Mouse (Mus musculus) forebrain, postnatal 0 days (tissue): Measurements from ENCODE around the gene Tmco4. TPM values are rescaled to one million over a fixed set of nuclear protein-coding genes. Genes with fewer than 3 reads are reported as not detected.
A peak's percentile ranks its signal among the peaks of the same experiment; 100 is the strongest.

Experiments
- ATAC-seq: fragments of 200-750 bp; cut with Nextera tagmentation; 2 replicates; pipeline ENCODE4 v1.8.0; 2017; ENCODE audit warnings: mild to moderate bottlenecking, moderate library complexity
- DNase-seq: peaks from one replicate; pipeline ENCODE4 v3.0.0-alpha.2; 2015
- H3K27ac ChIP-seq: fragments of 300-500 bp; sonication (generic); 2 replicates; pipeline ENCODE4 v1.5.1; 2014; ENCODE audit warnings: low read depth, mild to moderate bottlenecking, antibody characterized with exemption, low read length, moderate library complexity, mixed read lengths
- H3K27me3 ChIP-seq: fragments of 300-500 bp; sonication (generic); 2 replicates; pipeline ENCODE4 v1.6.1; 2014; ENCODE audit warnings: mild to moderate bottlenecking, low read length, mixed read lengths; ENCODE audit not compliant: insufficient read depth
- H3K36me3 ChIP-seq: fragments of 300-500 bp; sonication (generic); 2 replicates; pipeline ENCODE4 v1.6.1; 2014; ENCODE audit warnings: mild to moderate bottlenecking, moderate library complexity; ENCODE audit not compliant: insufficient read depth
- H3K4me1 ChIP-seq: fragments of 300-500 bp; sonication (generic); 2 replicates; pipeline ENCODE4 v1.6.1; 2014; ENCODE audit warnings: antibody characterized with exemption; ENCODE audit not compliant: insufficient read depth
- H3K4me2 ChIP-seq: fragments of 300-500 bp; sonication (generic); 2 replicates; pipeline ENCODE4 v1.6.1; 2014; ENCODE audit warnings: low read depth, mild to moderate bottlenecking, moderate library complexity
- H3K4me3 ChIP-seq: fragments of 300-500 bp; sonication (generic); 2 replicates; pipeline ENCODE4 v1.5.1; 2014; ENCODE audit warnings: low read depth, low read length, mixed read lengths
- H3K9ac ChIP-seq: fragments of 300-500 bp; sonication (generic); 2 replicates; pipeline ENCODE4 v1.6.1; 2014; ENCODE audit warnings: mild to moderate bottlenecking
- H3K9me3 ChIP-seq: fragments of 300-500 bp; sonication (generic); 2 replicates; pipeline ENCODE4 v1.6.1; 2016; ENCODE audit warnings: low read length
- CTCF ChIP-seq: sonication (generic); IDR thresholded peaks from 2 replicates; pipeline ENCODE4 v1.5.1; 2016; ENCODE audit warnings: antibody characterized with exemption, control low read depth, low read depth
- whole genome bisulfite sequencing: fragments of 180-500 bp; shearing (Covaris S2); extraction: QIAGEN DNeasy Blood & Tissue Kit; methylation state at CpG from one replicate; pipeline ENCODE4 v1.1.7; 2014; 5-methylcytosine and 5-hydroxymethylcytosine counted together
- polyA plus RNA-seq: library from polyadenylated mRNA; unstranded; fragments of >200 nt; fragmentation: Nextera tagmentation; extraction: Ambion mirVana; gene quantifications from 2 replicates; pipeline ENCODE4 v1.2.1, GENCODE M21; 2015
- total RNA-seq: library from RNA; depleted of rRNA; stranded (reverse); fragments of >200 nt; gene quantifications from 2 replicates; pipeline ENCODE4 v1.2.3, GENCODE M21; 2014; rRNA removed

The Tmco4 gene
- total RNA-seq (1.5 and 4.0 TPM in 2 replicates), polyA plus RNA-seq (1.4 and 1.5 TPM in 2 replicates)

DNA sequence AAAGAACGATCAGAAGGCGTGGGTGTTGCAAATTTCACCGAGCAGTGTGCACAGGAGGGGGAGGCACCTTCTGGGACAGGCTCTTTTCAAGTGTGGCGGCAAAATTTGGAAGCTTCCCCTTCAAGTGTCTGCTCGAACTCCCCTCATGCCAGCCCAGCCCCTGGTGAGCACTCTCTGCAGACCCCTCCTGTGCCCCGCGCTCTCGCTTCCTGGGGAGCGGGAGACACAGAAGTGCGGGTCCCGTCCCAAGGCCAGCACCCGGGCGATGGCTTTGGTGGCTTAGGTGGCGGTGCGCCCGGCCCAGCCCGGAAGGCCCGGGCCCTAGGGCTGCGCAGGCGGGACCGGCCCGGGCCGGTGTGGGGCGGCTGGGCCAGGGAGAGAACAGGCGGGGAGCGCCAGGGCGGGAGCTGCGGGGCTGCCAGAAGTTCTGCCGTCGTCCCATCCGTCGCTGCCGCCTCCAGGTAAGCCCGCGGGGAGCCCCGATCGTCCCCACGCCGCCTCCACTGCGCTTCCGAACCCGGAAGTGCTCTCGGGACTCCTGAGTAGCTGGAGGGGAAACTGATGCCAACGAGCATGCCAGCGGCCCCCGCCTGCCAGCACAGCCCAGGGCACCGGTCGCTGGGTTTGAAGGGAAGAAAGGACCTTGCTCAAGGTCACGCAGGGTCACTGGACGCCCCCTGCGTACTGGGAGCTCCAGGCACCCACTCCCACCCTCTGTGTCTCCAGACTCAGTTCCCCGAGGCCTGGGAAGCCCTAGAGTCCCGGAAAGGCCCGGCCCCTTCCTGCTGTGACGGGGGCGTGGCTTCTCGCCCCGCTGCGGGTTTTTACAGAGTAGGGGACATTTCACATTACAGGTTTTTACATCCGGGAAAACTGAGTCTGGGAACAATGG, at the start of gene Tmco4:
Tmco4 (plus strand) TSS at position 62 of the 892 bp plus-strand sequence.
- Histone ChIP-seq H3K9ac (peak within 1 kb of the TSS; percentile 61), H3K36me3 (no peaks in the 10 kb centered on the region), H3K27ac (peak within 1 kb of the TSS; percentile 16; the same call in 1 of the 2 replicates), H3K4me3 (peak within 1 kb of the TSS; percentile 41), H3K4me1 (0 out of 2 replicates have a peak, but pooled peaks cover 3% of the 10 kb centered on the region), H3K4me2 (peak within 1 kb of the TSS; percentile 90), H3K27me3 (no peaks in the 10 kb centered on the region), H3K9me3 (no peaks in the 10 kb centered on the region)
- WGBS = 4% methylated on average over 50 of the region's 60 CpGs
- TF ChIP-seq CTCF = no peak
- peak; percentile 59 for DNase-seq
- peak; percentile 72 for ATAC-seq

- Histone ChIP-seq H3K27me3 (no peaks in the 10 kb centered on the region), H3K4me1 (no peaks in the 10 kb centered on the region), H3K9ac (no peak overlapping the region), H3K4me2 (no peak overlapping the region), H3K36me3 (no peaks in the 10 kb centered on the region), H3K27ac (no peak overlapping the region), H3K4me3 (no peak overlapping the region), H3K9me3 (no peaks in the 10 kb centered on the region)
- TF ChIP-seq CTCF = no peak
- WGBS = 70% methylated on average over 2 of the region's 2 CpGs
- DNase-seq = no peak
- ATAC-seq = no peak
Observed at GRCm38 (mm10) chr4:138925561-138925960, 47.1 kb upstream of the Tmco4 start.

- WGBS = 80% methylated on average over 3 of the region's 3 CpGs
Observed at GRCm38 (mm10) chr4:138933862-138934261, 38.8 kb upstream of the Tmco4 start.

DNA sequence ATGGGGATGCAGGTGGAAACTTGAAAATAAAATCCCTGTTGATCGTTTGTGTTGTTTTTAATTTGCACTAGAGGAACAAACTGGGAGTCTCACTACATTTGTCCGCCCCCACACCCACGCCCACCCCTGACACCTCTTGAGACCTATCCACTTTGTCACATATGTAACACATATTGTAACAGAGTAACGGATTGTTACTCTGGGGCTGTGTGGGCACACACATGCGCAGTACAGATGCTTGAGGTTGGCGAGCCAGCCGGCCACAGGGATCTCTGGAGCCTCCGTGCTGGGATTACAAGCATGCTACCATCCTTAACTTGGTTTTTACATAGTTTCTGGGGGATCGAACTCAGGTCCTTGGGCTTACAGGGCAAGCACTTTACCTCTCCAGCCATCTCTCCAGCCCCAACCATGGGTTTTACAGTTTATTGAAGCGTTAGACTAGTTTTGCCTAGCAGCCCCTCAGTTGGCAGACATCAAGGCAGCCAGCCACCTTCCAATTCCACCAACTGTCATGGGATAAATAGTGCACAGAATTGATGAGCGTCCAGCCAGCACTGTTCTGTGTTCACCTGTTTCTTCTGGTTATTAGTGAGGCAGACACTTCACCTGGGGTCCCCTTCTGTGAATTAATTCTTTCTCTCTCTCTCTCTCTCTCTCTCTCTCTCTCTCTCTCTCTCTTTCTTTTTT, 38.1 kb upstream of the Tmco4 start:
- Histone ChIP-seq H3K27ac (no peak overlapping the region), H3K4me1 (no peaks in the 10 kb centered on the region), H3K9me3 (no peaks in the 10 kb centered on the region), H3K9ac (no peak overlapping the region), H3K4me3 (no peak overlapping the region), H3K27me3 (no peaks in the 10 kb centered on the region), H3K36me3 (no peaks in the 10 kb centered on the region), H3K4me2 (no peak overlapping the region)
- ATAC-seq (no peak), DNase-seq (no peak)
- no peak for TF ChIP-seq CTCF
- 82% methylated on average over 11 of the region's 11 CpGs for WGBS

More at GRCm38 (mm10) chr4:138933862-138934261, 38.8 kb upstream of the Tmco4 start:
- no peaks in the 10 kb centered on the region for H3K27me3 ChIP-seq
- TF ChIP-seq CTCF = no peak
- DNase-seq = no peak
- H3K4me3 ChIP-seq = no peak overlapping the region
- no peak overlapping the region for H3K27ac ChIP-seq
- H3K4me2 ChIP-seq = no peak overlapping the region
- H3K9ac ChIP-seq = no peak overlapping the region
- ATAC-seq = no peak
- no peaks in the 10 kb centered on the region for H3K9me3 ChIP-seq
- no peaks in the 10 kb centered on the region for H3K36me3 ChIP-seq
- no peaks in the 10 kb centered on the region for H3K4me1 ChIP-seq

GRCm38 (mm10) chr4:138938495-138939269, 34.0 kb upstream of the Tmco4 start:
- Histone ChIP-seq H3K4me1 (no peaks in the 10 kb centered on the region), H3K4me2 (no peak overlapping the region), H3K4me3 (no peak overlapping the region), H3K36me3 (no peaks in the 10 kb centered on the region), H3K9me3 (no peaks in the 10 kb centered on the region), H3K9ac (no peak overlapping the region), H3K27me3 (no peaks in the 10 kb centered on the region), H3K27ac (no peak overlapping the region)
- no peak for TF ChIP-seq CTCF
- DNase-seq (no peak), ATAC-seq (no peak)
- WGBS = 73% methylated on average over 10 of the region's 10 CpGs

GRCm38 (mm10) chr4:138939481-138939880, 33.2 kb upstream of the Tmco4 start:
- TF ChIP-seq CTCF = no peak
- H3K4me2 ChIP-seq = no peak overlapping the region
- H3K27me3 ChIP-seq = no peaks in the 10 kb centered on the region
- DNase-seq = no peak
- no peaks in the 10 kb centered on the region for H3K36me3 ChIP-seq
- 61% methylated on average over 4 of the region's 4 CpGs for WGBS
- no peaks in the 10 kb centered on the region for H3K9me3 ChIP-seq
- no peaks in the 10 kb centered on the region for H3K4me1 ChIP-seq
- no peak for ATAC-seq
- no peak overlapping the region for H3K4me3 ChIP-seq
- H3K9ac ChIP-seq = no peak overlapping the region
- H3K27ac ChIP-seq = no peak overlapping the region
